Mouse (Mus musculus) midbrain, embryonic 16.5 days (tissue): ENCODE data around the gene Trim9. TPM values are rescaled to one million over a fixed set of nuclear protein-coding genes. Genes with fewer than 3 reads are reported as not detected.

Experiments
- ATAC-seq: fragments of 200-750 bp; cut with Nextera tagmentation; 2 replicates; pipeline ENCODE4 v1.8.0; 2017; ENCODE audit warnings: moderate TSS enrichment
- H3K27ac ChIP-seq: fragments of 300-500 bp; sonication (generic); 2 replicates; pipeline ENCODE4 v1.5.1; 2014; ENCODE audit warnings: mild to moderate bottlenecking, low read length, mixed read lengths
- H3K27me3 ChIP-seq: fragments of 300-500 bp; sonication (generic); 2 replicates; pipeline ENCODE4 v1.6.1; 2014; ENCODE audit warnings: low read depth, low read length, mixed read lengths; ENCODE audit not compliant: control insufficient read depth, insufficient read depth
- H3K36me3 ChIP-seq: fragments of 300-500 bp; sonication (generic); 2 replicates; pipeline ENCODE4 v1.6.1; 2014; ENCODE audit warnings: mild to moderate bottlenecking, low read length, moderate library complexity, mixed read lengths; ENCODE audit not compliant: control insufficient read depth, insufficient read depth
- H3K4me1 ChIP-seq: fragments of 300-500 bp; sonication (generic); 2 replicates; pipeline ENCODE4 v1.6.1; 2014; ENCODE audit warnings: mild to moderate bottlenecking, low read length, mixed read lengths; ENCODE audit not compliant: control insufficient read depth, insufficient read depth
- H3K4me2 ChIP-seq: fragments of 300-500 bp; sonication (generic); 2 replicates; pipeline ENCODE4 v1.6.1; 2014; ENCODE audit warnings: mild to moderate bottlenecking, low read length, mixed read lengths
- H3K4me3 ChIP-seq: fragments of 300-500 bp; sonication (generic); 2 replicates; pipeline ENCODE4 v1.5.1; 2014; ENCODE audit warnings: low read depth, mild to moderate bottlenecking, low read length, moderate library complexity, mixed read lengths
- H3K9ac ChIP-seq: fragments of 300-500 bp; sonication (generic); 2 replicates; pipeline ENCODE4 v1.6.1; 2014; ENCODE audit warnings: low read depth, low read length, mixed read lengths
- H3K9me3 ChIP-seq: fragments of 300-500 bp; sonication (generic); replicated peaks from 2 replicates; pipeline ENCODE4 v1.6.1; 2014; ENCODE audit warnings: mild to moderate bottlenecking, low read length, mixed read lengths; ENCODE audit not compliant: control insufficient read depth, poor library complexity, severe bottlenecking
- WGBS: fragments of 180-500 bp; shearing (Covaris S2); extraction: QIAGEN DNeasy Blood & Tissue Kit; methylation state at CpG from one replicate; pipeline ENCODE4 v1.1.7; 2014; 5-methylcytosine and 5-hydroxymethylcytosine counted together
- polyA plus RNA-seq: library from polyadenylated mRNA; unstranded; fragments of >200 nt; fragmentation: Nextera tagmentation; extraction: Ambion mirVana; gene quantifications from 2 replicates; pipeline ENCODE4 v1.2.1, GENCODE M21; 2015

The Trim9 gene
- polyA plus RNA-seq, 1 experiment from 2014 or later, result 108 TPM

GRCm38 (mm10) chr12:70251210-70251884 is 96.1 kb downstream of the Trim9 start:
- ATAC-seq, result no peak; the same call in 1 of the 2 replicates
- peaks cover 5% of the 10 kb centered on the region for H3K4me1 ChIP-seq
- no peaks in the 10 kb centered on the region for H3K9me3 ChIP-seq
- H3K27me3 ChIP-seq, result no peaks in the 10 kb centered on the region
- WGBS, result 75% methylated on average over 15 of the region's 15 CpGs
- H3K36me3 ChIP-seq, result no peaks in the 10 kb centered on the region
- no peak overlapping the region for H3K4me3 ChIP-seq
- no peak overlapping the region for H3K4me2 ChIP-seq
- no peak overlapping the region for H3K9ac ChIP-seq
- H3K27ac ChIP-seq, result 0 out of 2 replicates have a peak overlapping the region, but pooled peaks have one; percentile 9

- Histone ChIP-seq H3K4me2 (no peak overlapping the region), H3K4me3 (no peak overlapping the region), H3K9ac (0 out of 2 replicates have a peak overlapping the region, but pooled peaks have one; percentile 18), H3K9me3 (no peaks in the 10 kb centered on the region), H3K4me1 (peaks cover 5% of the 10 kb centered on the region), H3K27ac (peak overlapping the region; percentile 59), H3K27me3 (no peaks in the 10 kb centered on the region), H3K36me3 (no peaks in the 10 kb centered on the region)
- 46% methylated on average over 10 of the region's 10 CpGs for WGBS
- no peak; the same call in 1 of the 2 replicates for ATAC-seq
These were observed 97.7 kb downstream of the Trim9 start for GRCm38 (mm10) chr12:70249616-70250157.

DNA sequence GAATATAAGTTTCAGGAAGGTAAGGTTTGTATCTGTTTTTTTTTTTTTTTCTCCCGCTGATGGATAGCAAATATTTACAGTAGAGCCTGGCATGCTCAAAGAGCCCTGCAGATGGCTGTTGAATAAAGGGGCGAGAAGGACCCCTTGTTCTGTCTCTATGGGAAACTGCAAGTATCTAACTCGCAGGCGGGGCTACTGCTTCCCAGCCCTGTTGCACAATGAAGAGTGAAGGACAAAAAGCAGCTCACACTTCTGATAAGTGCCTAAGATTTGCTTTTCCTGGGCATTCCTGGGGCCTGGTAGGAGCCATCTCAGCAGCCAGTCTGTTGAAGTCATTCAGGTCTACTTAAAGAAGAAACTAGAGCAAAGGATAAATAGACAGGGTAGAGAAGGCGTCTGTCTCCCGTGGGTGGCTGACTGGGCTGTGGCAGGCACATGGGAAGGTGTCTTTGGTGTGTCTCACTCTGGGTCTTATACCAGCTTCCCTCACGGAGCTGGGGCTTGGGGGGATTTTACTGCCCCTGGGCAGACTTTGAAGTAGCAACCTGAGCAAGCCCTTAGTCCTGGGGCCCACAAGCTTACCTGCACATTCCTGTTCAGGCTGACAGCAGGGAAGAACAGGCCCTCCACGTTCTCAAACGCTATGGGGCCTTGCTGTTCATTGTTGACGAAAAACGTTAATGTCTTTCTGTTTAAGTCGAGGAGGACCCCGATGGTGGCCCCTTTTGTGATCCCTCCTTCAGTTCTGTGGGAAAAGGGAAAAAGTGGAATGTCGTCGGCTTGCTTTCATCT is 99.5 kb downstream of the Trim9 start:
- no peak overlapping the region for H3K4me2 ChIP-seq
- no peaks in the 10 kb centered on the region for H3K9me3 ChIP-seq
- no peaks in the 10 kb centered on the region for H3K27me3 ChIP-seq
- no peak overlapping the region for H3K4me3 ChIP-seq
- H3K27ac ChIP-seq, result peak overlapping the region; percentile 54; the same call in 1 of the 2 replicates
- no peak overlapping the region for H3K9ac ChIP-seq
- H3K36me3 ChIP-seq, result no peaks in the 10 kb centered on the region
- 28% methylated on average over 15 of the region's 15 CpGs for WGBS
- peaks cover 5% of the 10 kb centered on the region for H3K4me1 ChIP-seq
- 0 out of 2 replicates have a peak, but pooled peaks have one; percentile 25 for ATAC-seq

DNA sequence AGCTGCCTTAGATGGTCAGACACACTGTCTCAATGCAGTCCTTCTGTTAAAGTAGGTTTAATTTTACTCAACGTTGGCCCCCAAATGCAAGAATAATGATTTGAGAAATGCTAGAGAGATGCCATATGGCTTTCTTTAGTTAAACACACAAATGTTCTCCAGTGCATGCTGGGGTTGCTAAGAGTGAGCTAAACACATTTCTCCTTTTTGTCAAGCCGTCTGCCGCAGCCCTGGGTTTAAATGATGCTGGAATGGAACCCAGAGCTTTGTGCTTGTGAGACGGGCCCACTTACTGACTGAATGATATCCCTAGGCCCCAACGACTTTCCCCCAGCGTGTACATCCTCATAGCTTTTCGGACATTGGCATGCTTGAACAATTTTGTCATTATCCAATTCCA is 104.9 kb downstream of the Trim9 start:
- no peak overlapping the region for H3K4me2 ChIP-seq
- H3K9me3 ChIP-seq, result no peaks in the 10 kb centered on the region
- H3K4me3 ChIP-seq, result no peak overlapping the region
- no peak overlapping the region for H3K27ac ChIP-seq
- H3K36me3 ChIP-seq, result no peaks in the 10 kb centered on the region
- H3K9ac ChIP-seq, result no peak overlapping the region
- H3K27me3 ChIP-seq, result no peaks in the 10 kb centered on the region
- no peak for ATAC-seq
- 81% methylated on average over 7 of the region's 7 CpGs for WGBS
- H3K4me1 ChIP-seq, result no peaks in the 10 kb centered on the region

GRCm38 (mm10) chr12:70239741-70240140 is 107.7 kb downstream of the Trim9 start:
- H3K9ac ChIP-seq, result no peak overlapping the region
- no peaks in the 10 kb centered on the region for H3K27me3 ChIP-seq
- H3K4me1 ChIP-seq, result peaks cover 2% of the 10 kb centered on the region; the same call in 1 of the 2 replicates
- no peaks in the 10 kb centered on the region for H3K36me3 ChIP-seq
- no peak overlapping the region for H3K4me2 ChIP-seq
- no peak for ATAC-seq
- H3K4me3 ChIP-seq, result no peak overlapping the region
- 80% methylated on average over 5 of the region's 5 CpGs for WGBS
- H3K27ac ChIP-seq, result no peak overlapping the region
- H3K9me3 ChIP-seq, result no peaks in the 10 kb centered on the region

DNA sequence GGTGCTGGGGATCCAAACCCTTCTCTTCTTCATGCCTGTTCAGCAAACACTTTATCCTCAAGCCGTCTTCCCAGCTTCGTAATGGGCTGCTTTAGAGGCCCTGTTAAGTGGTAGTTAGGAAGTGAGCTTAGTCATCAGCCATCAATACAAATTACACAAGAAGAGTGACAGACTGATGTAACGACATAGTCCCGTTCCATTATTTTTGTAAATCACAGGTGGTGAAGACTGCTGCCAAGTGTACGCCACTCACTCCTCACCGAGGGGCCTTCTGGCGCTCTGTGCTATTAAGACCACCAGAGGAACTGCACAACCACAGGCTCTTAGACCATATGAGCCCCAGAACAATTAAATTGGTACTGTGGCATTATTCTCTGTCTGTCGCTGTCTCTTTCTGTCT is 108.8 kb downstream of the Trim9 start:
- Histone ChIP-seq H3K27ac (no peak overlapping the region), H3K9me3 (no peaks in the 10 kb centered on the region), H3K4me2 (no peak overlapping the region), H3K27me3 (no peaks in the 10 kb centered on the region), H3K9ac (no peak overlapping the region), H3K4me1 (peaks cover 4% of the 10 kb centered on the region; the same call in 1 of the 2 replicates), H3K4me3 (no peak overlapping the region), H3K36me3 (no peaks in the 10 kb centered on the region)
- 58% methylated on average over 8 of the region's 8 CpGs for WGBS
- no peak for ATAC-seq

DNA sequence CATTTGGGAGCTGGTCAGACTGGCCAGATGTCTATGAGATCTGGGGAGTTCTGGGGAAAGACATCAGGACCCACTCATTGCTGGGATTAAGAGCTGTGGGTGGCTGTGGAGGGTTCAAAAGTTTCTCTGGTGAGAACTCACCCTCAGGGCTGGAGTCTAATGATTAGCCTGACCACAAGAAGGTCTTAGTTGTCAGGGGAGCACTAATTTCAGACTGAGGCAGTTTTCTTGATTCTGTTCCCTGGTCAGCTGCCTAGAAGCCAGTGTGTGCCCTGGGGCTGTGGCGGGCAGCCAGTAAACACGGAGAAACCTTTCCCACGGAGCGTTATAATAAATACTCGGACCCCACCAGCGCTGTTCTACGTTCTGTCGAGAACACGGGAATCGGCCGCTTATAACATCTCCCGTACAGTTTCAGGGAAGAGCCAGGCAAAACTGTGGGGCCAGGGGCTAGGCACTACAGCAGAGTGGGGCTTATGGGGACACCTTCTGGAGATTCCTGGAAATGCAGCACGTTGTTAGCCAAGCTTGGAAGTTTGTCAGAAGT is 112.4 kb downstream of the Trim9 start:
- 4% methylated on average over 13 of the region's 13 CpGs for WGBS
- Histone ChIP-seq H3K36me3 (no peaks in the 10 kb centered on the region), H3K9ac (peak overlapping the region; percentile 61), H3K4me2 (peak overlapping the region; percentile 76), H3K4me1 (peaks cover 6% of the 10 kb centered on the region; the same call in 1 of the 2 replicates), H3K27ac (peak overlapping the region; percentile 26; the same call in 1 of the 2 replicates), H3K27me3 (no peaks in the 10 kb centered on the region), H3K4me3 (peak overlapping the region; percentile 31), H3K9me3 (no peaks in the 10 kb centered on the region)
- ATAC-seq, result peak; percentile 88

- Histone ChIP-seq H3K4me1 (peaks cover 6% of the 10 kb centered on the region; the same call in 1 of the 2 replicates), H3K4me2 (no peak overlapping the region; the same call in 1 of the 2 replicates), H3K27me3 (no peaks in the 10 kb centered on the region), H3K9me3 (no peaks in the 10 kb centered on the region), H3K9ac (no peak overlapping the region), H3K4me3 (no peak overlapping the region), H3K27ac (no peak overlapping the region), H3K36me3 (no peaks in the 10 kb centered on the region)
- 4% methylated on average over 6 of the region's 6 CpGs for WGBS
- ATAC-seq, result peak; percentile 87
These were observed 113.0 kb downstream of the Trim9 start for GRCm38 (mm10) chr12:70234411-70234810.
